Mouse (Mus musculus) CH12.LX (cell line): ENCODE results near the gene Tsen54.

Experiments
- CTCF ChIP-seq, 2 experiments: IDR thresholded peaks in 1 of 2; conservative IDR thresholded peaks in 1 of 2; 2 replicates each; pipeline ENCODE4 v1.5.1; 2011 to 2012; ENCODE audit warnings: low read depth in 2 of 2, low read length in 2 of 2, improper control_type of control experiment in 1 of 2, inconsistent platforms in 1 of 2, mild to moderate bottlenecking in 1 of 2, moderate library complexity in 1 of 2
- EP300 ChIP-seq: IDR thresholded peaks from 2 replicates; pipeline ENCODE4 v1.6.1; 2011; ENCODE audit warnings: low read length, improper control_type of control experiment
- GABPA ChIP-seq: IDR thresholded peaks from 2 replicates; pipeline ENCODE4 v1.6.1; 2012; ENCODE audit warnings: low read depth, low read length, improper control_type of control experiment, inconsistent platforms; ENCODE audit not compliant: insufficient replicate concordance
- HCFC1 ChIP-seq: IDR thresholded peaks from 2 replicates; pipeline ENCODE4 v1.6.1; 2012; ENCODE audit warnings: low read depth, mild to moderate bottlenecking, inconsistent platforms, low read length, improper control_type of control experiment
- MYC ChIP-seq: IDR thresholded peaks from 2 replicates; pipeline ENCODE4 v1.6.1; 2011; ENCODE audit warnings: low read depth, mild to moderate bottlenecking, improper control_type of control experiment, low read length
- PAX5 ChIP-seq: IDR thresholded peaks from 2 replicates; pipeline ENCODE4 v1.6.1; 2012; ENCODE audit warnings: low read length, inconsistent platforms, mixed read lengths
- POLR2A ChIP-seq: IDR thresholded peaks from 2 replicates; pipeline ENCODE4 v1.6.1; 2011; ENCODE audit warnings: low read depth, mild to moderate bottlenecking, improper control_type of control experiment, low read length
- RAD21 ChIP-seq: IDR thresholded peaks from 2 replicates; pipeline ENCODE4 v1.6.1; 2011; ENCODE audit warnings: low read depth, mild to moderate bottlenecking, low read length, improper control_type of control experiment, moderate library complexity
- USF1 ChIP-seq: IDR thresholded peaks from 2 replicates; pipeline ENCODE4 v1.6.1; 2014; ENCODE audit warnings: low read depth, mild to moderate bottlenecking, inconsistent platforms, low read length, improper control_type of control experiment
- ZKSCAN1 ChIP-seq: IDR thresholded peaks from 2 replicates; pipeline ENCODE4 v1.6.1; 2012; ENCODE audit warnings: low read depth, inconsistent platforms, low read length, improper control_type of control experiment, borderline replicate concordance
- ZMIZ1 ChIP-seq: IDR thresholded peaks from 2 replicates; pipeline ENCODE4 v1.6.1; 2012; ENCODE audit warnings: low read depth, mild to moderate bottlenecking, inconsistent platforms, low read length, improper control_type of control experiment

GRCm38 (mm10) chr11:115858354-115858753 is 43.8 kb downstream of the Tsen54 start, which contains the start of gene Myo15b:
- TF ChIP-seq ZMIZ1 (no peak), HCFC1 (no peak), EP300 (no peak), CTCF (conservative IDR thresholded peaks at IDR 0.05 in 1 of 2, IDR thresholded peaks at IDR 0.05 in 1 of 2; ENCODE audit: low read depth in 2 of 2, low read length in 2 of 2) (no peak), PAX5 (no peak), RAD21 (no peak), MYC (no peak), USF1 (no peak), ZKSCAN1 (no peak), POLR2A (no peak), GABPA (no peak)
